Mouse (Mus musculus): ENCODE results near the gene Olfr1107. TPM values are rescaled to one million over a fixed set of nuclear protein-coding genes. Genes with fewer than 3 reads are reported as not detected.

The Olfr1107 gene
- total RNA-seq (2021): not detected
- long read RNA-seq, experiment 1: 0 reads
- long read RNA-seq, experiment 2: 0 reads

DNA sequence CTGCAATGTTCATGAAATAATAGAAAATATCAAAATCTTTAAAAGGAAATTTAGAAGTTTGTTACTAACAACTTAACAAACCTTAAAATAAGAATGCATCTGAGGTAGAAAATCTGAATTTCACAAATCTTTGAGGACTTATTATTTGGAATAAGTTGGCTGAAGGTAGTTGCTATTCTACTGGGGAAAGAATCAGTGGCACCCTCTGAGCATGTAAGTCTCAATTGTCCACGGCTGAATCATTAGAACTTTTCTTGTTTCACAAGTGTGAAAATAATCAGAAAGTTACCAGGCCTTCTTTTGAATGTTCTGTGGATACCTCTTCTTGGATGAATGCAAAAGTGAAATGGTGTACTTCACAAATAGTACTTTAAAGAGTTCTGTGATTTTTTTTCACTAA, at the start of gene Olfr1107:
Gene Olfr1107, minus strand, starts transcription at position 101 of the 400 bp plus-strand sequence.
- no peak for DNase-seq (ENCODE audit: low spot score in 2 of 2)

DNA sequence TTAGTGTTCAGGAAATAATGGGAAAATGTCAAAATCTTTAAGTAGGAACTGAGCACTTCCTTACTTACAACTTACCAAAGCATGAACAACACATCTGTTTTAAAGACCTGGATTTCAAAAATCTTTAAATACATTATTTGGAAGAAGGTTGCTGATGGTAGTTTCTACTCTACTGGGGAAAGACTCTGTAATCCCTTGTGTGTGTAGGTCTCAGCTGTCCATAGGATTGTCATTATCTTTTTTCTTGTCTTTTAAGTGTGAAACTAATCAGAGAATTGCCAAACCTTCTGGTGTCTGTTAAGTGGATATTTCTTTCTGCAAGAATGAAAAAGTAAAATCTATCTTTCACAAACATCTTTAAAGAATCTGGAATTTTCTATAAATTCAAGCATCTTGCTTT, 38.9 kb upstream of the Olfr1107 start, which contains the start of gene Olfr259:
Gene Olfr259, minus strand, starts transcription at position 101 of the 400 bp plus-strand sequence.
- DNase-seq (ENCODE audit: low spot score in 2 of 2): no peak

DNA sequence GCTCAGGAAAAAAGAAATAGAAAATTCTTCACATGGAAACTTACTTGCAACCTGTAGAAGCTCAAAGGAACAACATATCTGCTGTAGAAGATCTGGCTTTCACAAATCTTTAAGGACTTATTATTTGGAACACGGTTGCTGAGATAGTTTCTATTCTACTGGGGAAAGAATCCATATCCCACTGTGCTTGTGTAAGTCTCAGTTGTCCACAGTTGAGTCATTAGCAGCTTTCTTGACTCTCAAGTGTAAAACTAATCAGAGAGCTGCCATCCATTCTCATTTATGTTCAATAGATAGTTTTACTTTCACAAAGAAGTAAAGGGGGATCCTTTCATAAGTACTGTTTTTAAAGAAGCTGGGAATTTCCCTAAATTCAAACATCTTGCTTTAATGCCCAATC, 20.3 kb upstream of the Olfr1107 start, which contains the start of gene Olfr1109:
Gene Olfr1109, minus strand, starts transcription at position 101 of the 400 bp plus-strand sequence.
- DNase-seq (ENCODE audit: low spot score in 2 of 2): no peak

DNA sequence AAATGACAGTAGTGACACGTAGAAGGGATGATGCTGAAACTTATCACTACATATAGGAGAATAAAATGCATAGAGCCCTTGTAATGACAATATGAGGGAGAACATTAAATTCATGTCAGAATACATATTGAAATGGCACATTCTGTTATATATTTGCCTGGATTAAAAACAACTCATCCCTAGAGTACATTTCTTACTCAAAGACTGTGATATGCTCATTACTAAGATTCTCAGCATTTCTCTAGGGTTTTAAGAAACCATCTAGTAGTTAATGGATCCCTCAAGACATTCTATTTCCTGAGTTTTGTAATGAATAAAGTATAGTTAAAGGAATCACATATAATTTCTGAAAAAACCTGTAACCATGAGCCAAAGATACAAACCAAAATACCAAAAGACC, 23.4 kb downstream of the Olfr1107 start, which contains the start of gene Olfr1106:
Gene Olfr1106, minus strand, starts transcription at position 101 of the 400 bp plus-strand sequence.
- DNase-seq (ENCODE audit: low spot score in 2 of 2): no peak

DNA sequence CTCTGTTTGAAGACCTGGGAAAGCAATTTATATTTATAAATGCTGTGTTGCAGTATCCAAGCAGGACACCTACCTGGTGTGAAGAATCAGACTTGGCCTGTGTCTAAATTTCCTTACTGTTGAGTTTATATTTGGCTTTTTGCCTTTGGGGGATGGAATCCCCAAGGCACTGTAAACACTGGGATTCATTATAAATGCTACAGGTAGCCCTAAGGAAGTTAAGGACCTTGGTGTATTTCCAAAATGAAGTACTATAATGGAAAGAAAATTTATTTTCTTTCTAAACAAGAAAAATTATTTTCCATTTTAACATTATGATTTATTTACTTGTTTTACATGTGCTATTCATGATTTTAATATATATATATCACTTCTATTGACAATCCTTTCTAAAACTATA, 39.2 kb downstream of the Olfr1107 start, which contains the start of gene Olfr1105:
Gene Olfr1105, minus strand, starts transcription at position 101 of the 400 bp plus-strand sequence.
- no peak for DNase-seq (ENCODE audit: low spot score in 2 of 2)

DNA sequence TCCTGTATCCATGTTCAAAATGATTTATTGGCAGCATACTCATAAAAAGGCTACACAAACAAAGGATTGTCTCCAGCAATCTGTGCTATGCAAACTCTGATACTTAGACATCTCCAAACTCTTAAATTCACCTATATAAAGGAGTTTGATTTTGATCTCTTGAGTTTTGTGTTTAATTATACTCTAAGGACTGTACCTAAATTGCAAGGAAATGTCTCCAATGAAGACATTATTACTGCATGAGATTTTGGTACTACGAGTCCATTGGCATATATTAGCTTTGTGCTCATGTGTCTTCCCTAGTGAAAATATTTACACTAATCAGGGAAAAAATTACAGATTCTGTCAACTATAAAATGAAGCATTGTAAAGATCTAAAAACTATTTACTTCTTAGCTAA, 48.6 kb downstream of the Olfr1107 start, which contains the start of gene Olfr1104:
Gene Olfr1104, minus strand, starts transcription at position 101 of the 400 bp plus-strand sequence.
- DNase-seq (ENCODE audit: low spot score in 2 of 2): no peak

Other genes starting within 250 kb of the Olfr1107 start
- gene Olfr1095, start 224.1 kb downstream of the Olfr1107 start, total RNA-seq (2021): not detected
- not detected for gene Gm13723, start 201.0 kb downstream of the Olfr1107 start, total RNA-seq (2021)
- not detected for gene Olfr1097, start 183.6 kb downstream of the Olfr1107 start, total RNA-seq (2021)
- gene Olfr1098, start 151.3 kb downstream of the Olfr1107 start, total RNA-seq (2021): not detected
- gene Olfr1099, start 115.1 kb downstream of the Olfr1107 start, total RNA-seq (2021): not detected
- gene Olfr1100, start 95.9 kb downstream of the Olfr1107 start, total RNA-seq (2021): not detected
- gene Olfr1101, start 84.6 kb downstream of the Olfr1107 start, total RNA-seq (2021): not detected
- gene Olfr1102, start 77.4 kb downstream of the Olfr1107 start, total RNA-seq (2021): not detected
- gene Olfr1104, start 48.7 kb downstream of the Olfr1107 start, total RNA-seq (2021): not detected
- not detected for gene Olfr1105, start 39.3 kb downstream of the Olfr1107 start, total RNA-seq (2021)
- not detected for gene Olfr1106, start 23.5 kb downstream of the Olfr1107 start, total RNA-seq (2021)
- gene Olfr1109, start 20.2 kb upstream of the Olfr1107 start, total RNA-seq (2021): not detected
- not detected for gene Olfr259, start 38.8 kb upstream of the Olfr1107 start, total RNA-seq (2021)
- not detected for gene Olfr1110, start 64.5 kb upstream of the Olfr1107 start, total RNA-seq (2021)
- gene Olfr1111, start 76.8 kb upstream of the Olfr1107 start, total RNA-seq (2021): not detected
- not detected for gene Olfr1112, start 112.0 kb upstream of the Olfr1107 start, total RNA-seq (2021)
- gene Olfr1113, start 133.2 kb upstream of the Olfr1107 start, total RNA-seq (2021): not detected
- gene Olfr1115, start 172.2 kb upstream of the Olfr1107 start, total RNA-seq (2021): not detected
- not detected for gene Olfr1116, start 191.7 kb upstream of the Olfr1107 start, total RNA-seq (2021)
- not detected for gene Olfr1118, start 231.8 kb upstream of the Olfr1107 start, total RNA-seq (2021)

Measured in left cerebral cortex, adult 18-20 months (tissue).